Mouse (Mus musculus): ENCODE results near the gene Gzmm. TPM values are rescaled to one million over a fixed set of nuclear protein-coding genes. Genes with fewer than 3 reads are reported as not detected.

Gzmm gene
- total RNA-seq (2021) = 1 to 10 TPM; 2.5 to 3.8 TPM
- long read RNA-seq, experiment 1, partial matches to known transcripts = 0 of 1 reads
- long read RNA-seq, experiment 1, other reads (novel, unspliced or antisense) = 1 of 1 reads
- long read RNA-seq, experiment 2, partial matches to known transcripts = 0 of 1 reads
- long read RNA-seq, experiment 2, other reads (novel, unspliced or antisense) = 1 of 1 reads

GRCm38 (mm10) chr10:79688720-79689119, at the start of gene Gzmm:
Gzmm (plus strand) TSS chr10:79689020.
- DNase-seq (ENCODE audit: low spot score in 2 of 2) = no peak

GRCm38 (mm10) chr10:79645711-79646110, 43.1 kb upstream of the Gzmm start, which contains the start of gene Odf3l2:
Odf3l2 (minus strand) TSS chr10:79645738.
- DNase-seq (ENCODE audit: low spot score in 2 of 2) = no peak

- DNase-seq (ENCODE audit: low spot score in 2 of 2) = peak; percentile 65 to 69
These were observed 39.6 kb upstream of the Gzmm start for GRCm38 (mm10) chr10:79649070-79649751.

- no peak for DNase-seq (ENCODE audit: low spot score in 2 of 2)
These were observed 36.0 kb upstream of the Gzmm start for GRCm38 (mm10) chr10:79652789-79653188.

- no peak for DNase-seq (ENCODE audit: low spot score in 2 of 2)
These were observed 33.8 kb upstream of the Gzmm start for GRCm38 (mm10) chr10:79654946-79655395.

- no peak for DNase-seq (ENCODE audit: low spot score in 2 of 2)
These were observed 30.0 kb upstream of the Gzmm start for GRCm38 (mm10) chr10:79658829-79659228.

GRCm38 (mm10) chr10:79660298-79660697, 28.5 kb upstream of the Gzmm start:
- no peak for DNase-seq (ENCODE audit: low spot score in 2 of 2)

- DNase-seq (ENCODE audit: low spot score in 2 of 2) = no peak
These were observed 27.0 kb upstream of the Gzmm start for GRCm38 (mm10) chr10:79661861-79662260.

- DNase-seq (ENCODE audit: low spot score in 2 of 2) = peak in 1 of 2 experiments; percentile 55
These were observed 24.6 kb upstream of the Gzmm start, which contains the start of gene Madcam1 for GRCm38 (mm10) chr10:79664131-79664665. Madcam1 (plus strand) TSS chr10:79664559.

- DNase-seq (ENCODE audit: low spot score in 2 of 2) = no peak
These were observed 23.8 kb upstream of the Gzmm start for GRCm38 (mm10) chr10:79665051-79665450.

- DNase-seq (ENCODE audit: low spot score in 2 of 2) = no peak
These were observed 22.3 kb upstream of the Gzmm start for GRCm38 (mm10) chr10:79666493-79666892.

- DNase-seq (ENCODE audit: low spot score in 2 of 2) = no peak
These were observed 20.7 kb upstream of the Gzmm start for GRCm38 (mm10) chr10:79668076-79668475.

- DNase-seq (ENCODE audit: low spot score in 2 of 2) = peak; percentile 76 to 89
These were observed 19.8 kb upstream of the Gzmm start, which contains the start of gene Tpgs1 for GRCm38 (mm10) chr10:79668771-79669575. Tpgs1 (plus strand) TSS chr10:79669369.

- DNase-seq (ENCODE audit: low spot score in 2 of 2) = peak in 1 of 2 experiments; percentile 78
These were observed 19.2 kb upstream of the Gzmm start for GRCm38 (mm10) chr10:79669576-79670057.

GRCm38 (mm10) chr10:79670071-79670888, 18.5 kb upstream of the Gzmm start:
- DNase-seq (ENCODE audit: low spot score in 2 of 2) = no peak

- DNase-seq (ENCODE audit: low spot score in 2 of 2) = no peak
These were observed 17.3 kb upstream of the Gzmm start for GRCm38 (mm10) chr10:79671396-79672087.

GRCm38 (mm10) chr10:79672088-79672455, 16.7 kb upstream of the Gzmm start:
- peak in 1 of 2 experiments; percentile 9 for DNase-seq (ENCODE audit: low spot score in 2 of 2)

- DNase-seq (ENCODE audit: low spot score in 2 of 2) = no peak
These were observed 15.8 kb upstream of the Gzmm start for GRCm38 (mm10) chr10:79673054-79673453.

- DNase-seq (ENCODE audit: low spot score in 2 of 2) = no peak
These were observed 13.3 kb upstream of the Gzmm start for GRCm38 (mm10) chr10:79675346-79676035.
